9 mouse cellular contexts compared by ENCODE assay signal in the genomic region with DNA sequence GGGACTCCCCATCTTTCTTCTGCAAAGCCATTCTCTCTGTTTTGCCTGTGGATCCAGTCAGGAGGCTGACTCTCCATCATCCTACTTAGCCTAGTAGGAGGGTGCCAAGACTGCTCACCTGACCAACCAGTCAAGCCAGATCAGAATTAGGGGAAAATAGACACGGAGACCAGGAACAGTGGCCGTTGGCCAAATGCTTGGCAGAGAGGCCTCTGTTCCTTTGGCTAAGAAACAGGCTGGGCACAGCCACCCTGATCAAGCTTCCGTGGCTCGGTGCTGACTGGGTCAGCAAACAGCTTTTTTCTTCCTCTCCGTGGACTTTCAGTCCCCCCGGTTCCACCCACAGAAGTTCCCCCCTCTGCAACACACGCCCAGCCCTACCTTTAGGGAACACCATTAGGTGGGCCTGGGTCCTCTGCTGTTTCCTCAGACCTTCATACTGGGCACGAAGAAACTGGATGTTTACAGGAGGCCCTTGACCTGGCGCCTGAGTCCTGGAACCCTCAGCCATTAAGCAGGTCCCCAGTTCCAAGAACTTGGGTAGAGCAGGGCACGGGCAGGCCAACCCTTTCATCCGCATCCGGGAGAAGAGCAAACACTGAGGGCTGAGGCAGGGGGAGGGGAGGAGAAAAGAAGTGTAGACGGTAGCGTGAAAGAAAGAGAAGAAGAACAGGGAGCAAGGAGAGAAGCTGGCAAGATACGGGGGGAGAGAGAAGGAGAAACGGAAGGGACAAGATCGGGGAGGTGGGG. TPM values are rescaled to one million over a fixed set of nuclear protein-coding genes. Genes with fewer than 3 reads are reported as not detected.
DNase-seq lines count a peak whose midpoint lies in the region; ATAC-seq and TF ChIP-seq lines count a peak whose summit lies in the region.
"Had no signal": no experiment of that assay in that cellular context is flagged by ENCODE, and none has a peak within 500 bp of the region (broad histone marks: within the 10 kb centered on the region; RNA-seq: fewer than 3 reads in every experiment).

No protein-coding gene starts in this region.

- H3K4me1 ChIP-seq in embryonic facial prominence, embryonic 14.5 days (ENCODE audit: control insufficient read depth, insufficient read depth, low read length), result peaks cover 32% of the 10 kb centered on the region
- H3K4me1 ChIP-seq in hindbrain, postnatal 0 days (ENCODE audit: insufficient read depth, low read length), result no peaks in the 10 kb centered on the region
- peaks cover 30% of the 10 kb centered on the region for H3K4me1 ChIP-seq in limb, embryonic 12.5 days (replicated peaks)
- no peaks in the 10 kb centered on the region for H3K4me1 ChIP-seq in neural tube, embryonic 14.5 days (ENCODE audit: control insufficient read depth, insufficient read depth, low read length)

- ATAC-seq in embryonic facial prominence, embryonic 14.5 days (ENCODE audit: low read depth), result peak; percentile 41; the same call in 1 of the 2 replicates
- peak; percentile 67 for ATAC-seq in hindbrain, postnatal 0 days
- no peak for ATAC-seq in limb, embryonic 12.5 days (ENCODE audit: insufficient number of reproducible peaks, insufficient read depth, low FRiP score, low TSS enrichment, low read depth)
- no peak for ATAC-seq in neural tube, embryonic 14.5 days (ENCODE audit: low read depth)
- no peak for ATAC-seq in monocyte, adult 5-6 weeks (replicated peaks; ENCODE audit: insufficient number of reproducible peaks, low FRiP score, low TSS enrichment, poor library complexity, severe bottlenecking)
- ATAC-seq: Patski had no signal

- whole genome bisulfite sequencing in embryonic facial prominence, embryonic 14.5 days, result 40% methylated on average over 17 of the region's 17 CpGs
- 33% methylated on average over 17 of the region's 17 CpGs for WGBS in hindbrain, postnatal 0 days
- 38% methylated on average over 17 of the region's 17 CpGs for WGBS in limb, embryonic 12.5 days
- 41% methylated on average over 17 of the region's 17 CpGs for WGBS in neural tube, embryonic 14.5 days

- DNase-seq in left cerebral cortex, postnatal 14 days (ENCODE audit: low spot score in 2 of 2), result peak; percentile 19 to 36
- no peak for DNase-seq in left cerebral cortex, adult 8-10 months (ENCODE audit: low spot score in 2 of 2)
- peak; percentile 64 for DNase-seq in adrenal gland, postnatal 14 days
- peak; percentile 42 for DNase-seq in embryonic facial prominence, embryonic 14.5 days (ENCODE audit: low spot score)
- peak; percentile 65 for DNase-seq in hindbrain, postnatal 0 days (ENCODE audit: low spot score)

- peak overlapping the region; percentile 14; the same call in 1 of the 2 replicates for H3K4me3 ChIP-seq in embryonic facial prominence, embryonic 14.5 days (ENCODE audit: low read depth, low read length)
- no peak overlapping the region for H3K4me3 ChIP-seq in hindbrain, postnatal 0 days (ENCODE audit: low read length)
- H3K4me3 ChIP-seq in limb, embryonic 12.5 days (replicated peaks), result peak overlapping the region; percentile 2; the same call in 1 of the 2 replicates
- no peak overlapping the region for H3K4me3 ChIP-seq in neural tube, embryonic 14.5 days (ENCODE audit: low read depth, low read length)

- no peak overlapping the region for H3K27ac ChIP-seq in embryonic facial prominence, embryonic 14.5 days (replicated peaks; ENCODE audit: low read depth, low read length)
- peak overlapping the region; percentile 37 for H3K27ac ChIP-seq in hindbrain, postnatal 0 days
- H3K27ac ChIP-seq in limb, embryonic 12.5 days, result no peak overlapping the region
- H3K27ac ChIP-seq in neural tube, embryonic 14.5 days (ENCODE audit: low read depth, low read length), result no peak overlapping the region

- peak overlapping the region; percentile 39 for H3K4me2 ChIP-seq in embryonic facial prominence, embryonic 14.5 days (ENCODE audit: low read depth, low read length)
- H3K4me2 ChIP-seq in hindbrain, postnatal 0 days (ENCODE audit: low read depth, low read length), result peak overlapping the region; percentile 30
- H3K4me2 ChIP-seq in limb, embryonic 12.5 days, result peak overlapping the region; percentile 50
- H3K4me2 ChIP-seq in neural tube, embryonic 14.5 days (ENCODE audit: low read depth, low read length), result peak overlapping the region; percentile 18

- TF ChIP-seq CTCF in hindbrain, postnatal 0 days (IDR thresholded peaks at IDR 0.05; ENCODE audit: low read depth), result no peak

- no peaks in the 10 kb centered on the region for H3K36me3 ChIP-seq in embryonic facial prominence, embryonic 14.5 days (ENCODE audit: control insufficient read depth, insufficient read depth, low read length)
- H3K36me3 ChIP-seq in hindbrain, postnatal 0 days (ENCODE audit: insufficient read depth, low read length), result no peaks in the 10 kb centered on the region
- H3K36me3 ChIP-seq in limb, embryonic 12.5 days, result no peaks in the 10 kb centered on the region
- H3K36me3 ChIP-seq in neural tube, embryonic 14.5 days (ENCODE audit: control insufficient read depth, insufficient read depth, low read length), result no peaks in the 10 kb centered on the region

- no peaks in the 10 kb centered on the region for H3K9me3 ChIP-seq in embryonic facial prominence, embryonic 14.5 days (ENCODE audit: control insufficient read depth, low read length)
- H3K9me3 ChIP-seq in hindbrain, postnatal 0 days (ENCODE audit: low read length), result no peaks in the 10 kb centered on the region
- no peaks in the 10 kb centered on the region for H3K9me3 ChIP-seq in limb, embryonic 12.5 days
- no peaks in the 10 kb centered on the region for H3K9me3 ChIP-seq in neural tube, embryonic 14.5 days (ENCODE audit: control insufficient read depth, low read length)

- intact Hi-C loops in left cerebral cortex, postnatal 14 days (cut with DNase I), result no loop called here

- H3K9ac ChIP-seq in embryonic facial prominence, embryonic 14.5 days (ENCODE audit: low read depth, low read length), result no peak overlapping the region
- no peak overlapping the region for H3K9ac ChIP-seq in hindbrain, postnatal 0 days (replicated peaks; ENCODE audit: low read length)
- no peak overlapping the region for H3K9ac ChIP-seq in limb, embryonic 12.5 days (replicated peaks)
- no peak overlapping the region for H3K9ac ChIP-seq in neural tube, embryonic 14.5 days (replicated peaks; ENCODE audit: low read depth, low read length)

- 0 out of 2 replicates have a peak, but pooled peaks cover 5% of the 10 kb centered on the region for H3K27me3 ChIP-seq in embryonic facial prominence, embryonic 14.5 days (replicated peaks; ENCODE audit: control insufficient read depth, insufficient read depth, low read length)
- no peaks in the 10 kb centered on the region for H3K27me3 ChIP-seq in hindbrain, postnatal 0 days (ENCODE audit: insufficient read depth, low read length)
- H3K27me3 ChIP-seq in limb, embryonic 12.5 days, result peaks cover 9% of the 10 kb centered on the region; the same call in 1 of the 2 replicates
- no peaks in the 10 kb centered on the region for H3K27me3 ChIP-seq in neural tube, embryonic 14.5 days (ENCODE audit: control insufficient read depth, insufficient read depth, low read length)
- H3K27me3 ChIP-seq: Patski had no signal

RNA-seq across cellular contexts. Expression of a gene that starts 0.7 kb away (rescaled TPM):
- total RNA-seq in left cerebral cortex, postnatal 14 days (2021), result under 1 TPM; 0.15 to 0.19 TPM
- total RNA-seq in left cerebral cortex, adult 8-10 months (2022), result under 1 TPM; 0.13 to 0.30 (median 0.18) TPM
- 9.0 and 9.4 TPM in 2 replicates for total RNA-seq in adrenal gland, postnatal 14 days (2021)
- polyA plus RNA-seq in embryonic facial prominence, embryonic 14.5 days (2014; fragmentation: Nextera tagmentation; extraction: Ambion mirVana), result 0.19 and 0.42 TPM in 2 replicates
- total RNA-seq in hindbrain, postnatal 0 days (2014; rRNA removed), result 0.50 and 0.52 TPM in 2 replicates
- 0.49 and 0.54 TPM in 2 replicates for polyA plus RNA-seq in hindbrain, postnatal 0 days (2015; fragmentation: Nextera tagmentation; extraction: Ambion mirVana)
- polyA plus RNA-seq in limb, embryonic 12.5 days (2016; fragmentation: Nextera tagmentation; extraction: Ambion mirVana), result 0.33 and 0.42 TPM in 2 replicates
- 0.33 and 0.39 TPM in 2 replicates for polyA plus RNA-seq in neural tube, embryonic 14.5 days (2014; fragmentation: Nextera tagmentation; extraction: Ambion mirVana)
- 0.19 TPM in 1 of 3 replicates, not detected in the others for total RNA-seq in monocyte, adult 5-6 weeks (2017)

RNA-seq across cellular contexts. Expression of a gene that starts 40.8 kb away (rescaled TPM):
- total RNA-seq in left cerebral cortex, postnatal 14 days (2021), result 100 to 1,000 TPM; 156 to 165 TPM
- total RNA-seq in left cerebral cortex, adult 8-10 months (2022), result 100 to 1,000 TPM in 2 of 4 experiments, 10 to 100 TPM in 2; 93.4 to 104 (median 98.3) TPM
- 239 and 245 TPM in 2 replicates for total RNA-seq in adrenal gland, postnatal 14 days (2021)
- polyA plus RNA-seq in embryonic facial prominence, embryonic 14.5 days (2014; fragmentation: Nextera tagmentation; extraction: Ambion mirVana), result 367 and 373 TPM in 2 replicates
- total RNA-seq in hindbrain, postnatal 0 days (2014; rRNA removed), result 93.5 and 113 TPM in 2 replicates
- polyA plus RNA-seq in hindbrain, postnatal 0 days (2015; fragmentation: Nextera tagmentation; extraction: Ambion mirVana), result 360 and 370 TPM in 2 replicates
- polyA plus RNA-seq in limb, embryonic 12.5 days (2016; fragmentation: Nextera tagmentation; extraction: Ambion mirVana), result 427 and 450 TPM in 2 replicates
- polyA plus RNA-seq in neural tube, embryonic 14.5 days (2014; fragmentation: Nextera tagmentation; extraction: Ambion mirVana), result 272 and 294 TPM in 2 replicates
- total RNA-seq in monocyte, adult 5-6 weeks (2017), result 80.1 to 128 TPM (median 116 TPM) in 3 replicates

Comparison
In these comparisons a context has a peak if more than half of its experiments do, and no peak if none do; other contexts are left out.
1. DNase-seq: peak in left cerebral cortex, postnatal 14 days (2 of 2), adrenal gland, postnatal 14 days (single experiment), embryonic facial prominence, embryonic 14.5 days (single experiment) and hindbrain, postnatal 0 days (single experiment); none in left cerebral cortex, adult 8-10 months (0 of 2).
2. ATAC-seq: peak in embryonic facial prominence, embryonic 14.5 days (single experiment) and hindbrain, postnatal 0 days (single experiment); none in limb, embryonic 12.5 days (single experiment), neural tube, embryonic 14.5 days (single experiment) and monocyte, adult 5-6 weeks (single experiment).
3. H3K4me3 ChIP-seq: peak in embryonic facial prominence, embryonic 14.5 days (single experiment) and limb, embryonic 12.5 days (single experiment); none in hindbrain, postnatal 0 days (single experiment) and neural tube, embryonic 14.5 days (single experiment).
4. Peak in every context shown above with its lines, with median percentiles within 50 percentile points of each other: H3K4me2 ChIP-seq.